Mouse (Mus musculus): ENCODE data around the gene Epb41l4b. TPM values are rescaled to one million over a fixed set of nuclear protein-coding genes. Genes with fewer than 3 reads are reported as not detected.

The Epb41l4b gene
- polyA plus RNA-seq, 1 experiment from 2014 or later: 2.5 TPM

- WGBS: 19% methylated on average over 6 of the region's 6 CpGs
Measured at GRCm38 (mm10) chr4:57010919-57011318, 132.3 kb downstream of the Epb41l4b start.

GRCm38 (mm10) chr4:57010425-57010824 is 132.8 kb downstream of the Epb41l4b start:
- H3K4me2 ChIP-seq (replicated peaks; ENCODE audit: low read depth, low read length): no peak overlapping the region
- no peak overlapping the region for H3K27ac ChIP-seq (ENCODE audit: low read length)
- no peak overlapping the region for H3K9ac ChIP-seq (replicated peaks; ENCODE audit: low read length)
- no peaks in the 10 kb centered on the region for H3K4me1 ChIP-seq (ENCODE audit: insufficient read depth, low read length)
- no peak for ATAC-seq (ENCODE audit: low FRiP score, low TSS enrichment)
- no peaks in the 10 kb centered on the region for H3K9me3 ChIP-seq (ENCODE audit: low read length)
- 58% methylated on average over 5 of the region's 5 CpGs for WGBS
- H3K27me3 ChIP-seq (ENCODE audit: insufficient read depth, low read length): no peaks in the 10 kb centered on the region; the same call in 1 of the 2 replicates
- H3K4me3 ChIP-seq (ENCODE audit: low read length): no peak overlapping the region
- H3K36me3 ChIP-seq (ENCODE audit: insufficient read depth, low read length): no peaks in the 10 kb centered on the region

More at GRCm38 (mm10) chr4:57010919-57011318, 132.3 kb downstream of the Epb41l4b start:
- Histone ChIP-seq H3K9me3 (ENCODE audit: low read length) (no peaks in the 10 kb centered on the region), H3K4me1 (ENCODE audit: insufficient read depth, low read length) (no peaks in the 10 kb centered on the region), H3K27ac (ENCODE audit: low read length) (no peak overlapping the region), H3K9ac (replicated peaks; ENCODE audit: low read length) (no peak overlapping the region), H3K4me2 (replicated peaks; ENCODE audit: low read depth, low read length) (no peak overlapping the region), H3K27me3 (ENCODE audit: insufficient read depth, low read length) (no peaks in the 10 kb centered on the region; the same call in 1 of the 2 replicates), H3K36me3 (ENCODE audit: insufficient read depth, low read length) (no peaks in the 10 kb centered on the region), H3K4me3 (ENCODE audit: low read length) (no peak overlapping the region)
- no peak for ATAC-seq (ENCODE audit: low FRiP score, low TSS enrichment)

DNA sequence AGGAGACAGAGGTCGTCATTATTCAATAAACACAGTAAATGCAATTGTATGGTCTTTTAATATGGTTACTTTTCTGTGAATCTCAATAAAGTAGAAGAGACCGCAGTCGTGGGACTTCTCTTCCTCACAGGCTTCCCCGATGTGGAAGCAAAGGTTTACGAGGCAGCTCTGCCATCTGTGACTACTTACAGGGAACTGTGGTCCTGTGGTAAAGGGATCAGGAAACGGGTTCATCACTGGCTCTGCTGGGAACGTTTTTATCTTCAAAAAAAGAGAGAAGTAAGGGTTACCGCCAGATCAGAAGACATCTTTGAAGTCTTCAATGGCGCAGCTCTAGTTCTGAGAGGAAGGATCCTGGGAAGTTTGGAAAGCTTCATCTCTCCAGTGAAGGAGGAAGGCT is 135.5 kb downstream of the Epb41l4b start:
- 70% methylated on average over 9 of the region's 9 CpGs for WGBS
- Histone ChIP-seq H3K4me1 (ENCODE audit: insufficient read depth, low read length) (no peaks in the 10 kb centered on the region), H3K4me3 (ENCODE audit: low read length) (no peak overlapping the region), H3K9me3 (ENCODE audit: low read length) (no peaks in the 10 kb centered on the region), H3K9ac (replicated peaks; ENCODE audit: low read length) (no peak overlapping the region), H3K4me2 (replicated peaks; ENCODE audit: low read depth, low read length) (no peak overlapping the region), H3K27me3 (ENCODE audit: insufficient read depth, low read length) (no peaks in the 10 kb centered on the region; the same call in 1 of the 2 replicates), H3K27ac (ENCODE audit: low read length) (no peak overlapping the region), H3K36me3 (ENCODE audit: insufficient read depth, low read length) (no peaks in the 10 kb centered on the region)
- ATAC-seq (ENCODE audit: low FRiP score, low TSS enrichment): no peak

- no peak overlapping the region for H3K4me3 ChIP-seq (ENCODE audit: low read length)
- H3K9ac ChIP-seq (replicated peaks; ENCODE audit: low read length): no peak overlapping the region
- no peaks in the 10 kb centered on the region for H3K4me1 ChIP-seq (ENCODE audit: insufficient read depth, low read length)
- no peaks in the 10 kb centered on the region for H3K9me3 ChIP-seq (ENCODE audit: low read length)
- ATAC-seq (ENCODE audit: low FRiP score, low TSS enrichment): no peak
- H3K4me2 ChIP-seq (replicated peaks; ENCODE audit: low read depth, low read length): no peak overlapping the region
- WGBS: 73% methylated on average over 8 of the region's 8 CpGs
- H3K36me3 ChIP-seq (ENCODE audit: insufficient read depth, low read length): no peaks in the 10 kb centered on the region
- no peaks in the 10 kb centered on the region; the same call in 1 of the 2 replicates for H3K27me3 ChIP-seq (ENCODE audit: insufficient read depth, low read length)
- H3K27ac ChIP-seq (ENCODE audit: low read length): no peak overlapping the region
Measured at GRCm38 (mm10) chr4:57005011-57005410, 138.2 kb downstream of the Epb41l4b start.

- H3K4me3 ChIP-seq (ENCODE audit: low read length): no peak overlapping the region
- H3K9ac ChIP-seq (replicated peaks; ENCODE audit: low read length): no peak overlapping the region
- H3K9me3 ChIP-seq (ENCODE audit: low read length): no peaks in the 10 kb centered on the region
- no peaks in the 10 kb centered on the region for H3K36me3 ChIP-seq (ENCODE audit: insufficient read depth, low read length)
- no peak overlapping the region for H3K27ac ChIP-seq (ENCODE audit: low read length)
- 83% methylated on average over 8 of the region's 8 CpGs for WGBS
- H3K4me2 ChIP-seq (replicated peaks; ENCODE audit: low read depth, low read length): no peak overlapping the region
- H3K4me1 ChIP-seq (ENCODE audit: insufficient read depth, low read length): no peaks in the 10 kb centered on the region
- no peaks in the 10 kb centered on the region for H3K27me3 ChIP-seq (ENCODE audit: insufficient read depth, low read length)
- ATAC-seq (ENCODE audit: low FRiP score, low TSS enrichment): no peak
Measured at GRCm38 (mm10) chr4:57003886-57004285, 139.4 kb downstream of the Epb41l4b start.

- Histone ChIP-seq H3K4me1 (ENCODE audit: insufficient read depth, low read length) (no peaks in the 10 kb centered on the region), H3K4me3 (ENCODE audit: low read length) (no peak overlapping the region), H3K27ac (ENCODE audit: low read length) (no peak overlapping the region), H3K4me2 (replicated peaks; ENCODE audit: low read depth, low read length) (no peak overlapping the region), H3K9me3 (ENCODE audit: low read length) (no peaks in the 10 kb centered on the region), H3K27me3 (ENCODE audit: insufficient read depth, low read length) (no peaks in the 10 kb centered on the region), H3K36me3 (ENCODE audit: insufficient read depth, low read length) (no peaks in the 10 kb centered on the region), H3K9ac (replicated peaks; ENCODE audit: low read length) (no peak overlapping the region)
- ATAC-seq (ENCODE audit: low FRiP score, low TSS enrichment): no peak
- WGBS: 45% methylated on average over 3 of the region's 3 CpGs
Measured at GRCm38 (mm10) chr4:57002751-57003150, 140.5 kb downstream of the Epb41l4b start.

- Histone ChIP-seq H3K4me1 (ENCODE audit: insufficient read depth, low read length) (no peaks in the 10 kb centered on the region), H3K4me2 (replicated peaks; ENCODE audit: low read depth, low read length) (no peak overlapping the region), H3K9me3 (ENCODE audit: low read length) (no peaks in the 10 kb centered on the region), H3K36me3 (ENCODE audit: insufficient read depth, low read length) (no peaks in the 10 kb centered on the region), H3K27ac (ENCODE audit: low read length) (no peak overlapping the region), H3K4me3 (ENCODE audit: low read length) (no peak overlapping the region), H3K9ac (replicated peaks; ENCODE audit: low read length) (no peak overlapping the region), H3K27me3 (ENCODE audit: insufficient read depth, low read length) (no peaks in the 10 kb centered on the region)
- ATAC-seq (ENCODE audit: low FRiP score, low TSS enrichment): no peak
- WGBS: 90% methylated on average over 2 of the region's 2 CpGs
Measured at GRCm38 (mm10) chr4:57001437-57001836, 141.8 kb downstream of the Epb41l4b start.

GRCm38 (mm10) chr4:56993331-56993730 is 149.9 kb downstream of the Epb41l4b start:
- ATAC-seq (ENCODE audit: low FRiP score, low TSS enrichment): no peak
- H3K36me3 ChIP-seq (ENCODE audit: insufficient read depth, low read length): no peaks in the 10 kb centered on the region
- H3K4me3 ChIP-seq (ENCODE audit: low read length): no peak overlapping the region
- no peaks in the 10 kb centered on the region; the same call in 1 of the 2 replicates for H3K9me3 ChIP-seq (ENCODE audit: low read length)
- 0 out of 2 replicates have a peak, but pooled peaks cover 6% of the 10 kb centered on the region for H3K4me1 ChIP-seq (ENCODE audit: insufficient read depth, low read length)
- WGBS: 84% methylated on average over 7 of the region's 7 CpGs
- H3K27ac ChIP-seq (ENCODE audit: low read length): no peak overlapping the region
- no peak overlapping the region for H3K4me2 ChIP-seq (replicated peaks; ENCODE audit: low read depth, low read length)
- H3K27me3 ChIP-seq (ENCODE audit: insufficient read depth, low read length): peaks cover 34% of the 10 kb centered on the region
- no peak overlapping the region for H3K9ac ChIP-seq (replicated peaks; ENCODE audit: low read length)

DNA sequence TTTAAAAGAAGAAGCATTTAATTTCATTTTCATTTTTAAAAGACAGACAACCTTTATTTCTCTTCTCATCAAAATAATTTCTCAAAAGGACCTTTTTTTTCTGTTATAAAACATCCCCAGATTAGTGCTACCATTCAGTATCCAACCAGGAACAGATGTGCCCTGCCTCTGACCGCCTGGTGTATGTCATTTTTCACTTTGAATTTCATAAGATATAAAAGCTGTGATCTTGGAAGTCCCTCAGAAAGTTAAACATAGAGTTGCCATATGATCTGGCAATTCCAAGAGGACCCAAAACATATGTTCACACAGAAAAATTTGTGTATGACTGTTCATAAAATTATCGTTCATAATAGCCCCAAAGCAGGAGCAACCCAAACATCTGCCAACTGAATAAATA is 151.3 kb downstream of the Epb41l4b start:
- H3K4me1 ChIP-seq (ENCODE audit: insufficient read depth, low read length): 0 out of 2 replicates have a peak, but pooled peaks cover 6% of the 10 kb centered on the region
- 82% methylated on average over 2 of the region's 2 CpGs for WGBS
- H3K27ac ChIP-seq (ENCODE audit: low read length): no peak overlapping the region
- peaks cover 36% of the 10 kb centered on the region for H3K27me3 ChIP-seq (ENCODE audit: insufficient read depth, low read length)
- no peaks in the 10 kb centered on the region; the same call in 1 of the 2 replicates for H3K9me3 ChIP-seq (ENCODE audit: low read length)
- no peak overlapping the region for H3K4me3 ChIP-seq (ENCODE audit: low read length)
- H3K36me3 ChIP-seq (ENCODE audit: insufficient read depth, low read length): no peaks in the 10 kb centered on the region
- no peak overlapping the region for H3K9ac ChIP-seq (replicated peaks; ENCODE audit: low read length)
- H3K4me2 ChIP-seq (replicated peaks; ENCODE audit: low read depth, low read length): no peak overlapping the region
- ATAC-seq (ENCODE audit: low FRiP score, low TSS enrichment): no peak

DNA sequence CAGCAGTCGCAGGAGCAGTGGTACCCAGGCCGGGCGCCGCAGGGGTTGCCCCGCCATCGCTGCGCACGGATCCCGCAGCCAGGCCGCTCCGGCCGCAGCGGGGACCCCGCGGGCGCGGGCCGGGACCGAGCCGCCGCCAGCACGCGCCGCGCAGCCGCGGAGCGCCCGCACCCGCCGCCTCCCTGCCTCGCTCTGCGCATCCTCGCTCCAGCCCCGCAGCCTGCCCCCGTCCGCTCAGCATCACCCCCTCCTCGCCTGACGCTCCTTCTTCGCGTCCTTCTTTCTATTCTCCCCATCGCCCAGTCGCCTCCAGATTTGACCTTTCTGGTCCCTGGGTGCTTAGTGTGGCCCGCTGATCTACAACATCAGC is 153.0 kb downstream of the Epb41l4b start, which contains the start of gene Frrs1l:
Gene Frrs1l (minus strand): TSS at position 177 of the 370 bp plus-strand sequence.
- Histone ChIP-seq H3K9me3 (ENCODE audit: low read length) (no peaks in the 10 kb centered on the region; the same call in 1 of the 2 replicates), H3K36me3 (ENCODE audit: insufficient read depth, low read length) (no peaks in the 10 kb centered on the region), H3K4me2 (replicated peaks; ENCODE audit: low read depth, low read length) (peak within 1 kb of the TSS; percentile 100), H3K9ac (replicated peaks; ENCODE audit: low read length) (peak within 1 kb of the TSS; percentile 68), H3K27ac (ENCODE audit: low read length) (no peak within 1 kb of the TSS), H3K4me1 (ENCODE audit: insufficient read depth, low read length) (0 out of 2 replicates have a peak, but pooled peaks cover 6% of the 10 kb centered on the region), H3K4me3 (ENCODE audit: low read length) (peak within 1 kb of the TSS; percentile 65), H3K27me3 (ENCODE audit: insufficient read depth, low read length) (peaks cover 36% of the 10 kb centered on the region)
- WGBS: under 1% methylated on average over 37 of the region's 44 CpGs
- ATAC-seq (ENCODE audit: low FRiP score, low TSS enrichment): peak; percentile 35; the same call in 1 of the 2 replicates
